Mouse (Mus musculus) heart, embryonic 11.5 days (tissue): ENCODE results near the gene Odf2. TPM values are rescaled to one million over a fixed set of nuclear protein-coding genes. Genes with fewer than 3 reads are reported as not detected.
A peak's percentile ranks its signal among the peaks of the same experiment; 100 is the strongest.
"Not testable (repeated sequence)": the region's sequence is repeated elsewhere in the genome, so short reads cannot be mapped to it uniquely, and the experiment has no call there.

Source experiments
- ATAC-seq: fragments of 200-750 bp; cut with Nextera tagmentation; replicated peaks from 2 replicates; pipeline ENCODE4 v1.8.0; 2017; ENCODE audit warnings: moderate library complexity; ENCODE audit not compliant: insufficient number of reproducible peaks, low FRiP score, low TSS enrichment
- H3K27ac ChIP-seq: fragments of 300-500 bp; sonication (generic); 2 replicates; pipeline ENCODE4 v1.5.1; 2014; ENCODE audit warnings: mild to moderate bottlenecking, low read depth, low read length
- H3K27me3 ChIP-seq: fragments of 300-500 bp; sonication (generic); 2 replicates; pipeline ENCODE4 v1.6.1; 2014; ENCODE audit warnings: mild to moderate bottlenecking, low read length, mixed read lengths; ENCODE audit not compliant: control insufficient read depth, insufficient read depth
- H3K36me3 ChIP-seq: fragments of 300-500 bp; sonication (generic); 2 replicates; pipeline ENCODE4 v1.6.1; 2014; ENCODE audit warnings: mild to moderate bottlenecking, low read length, moderate library complexity, mixed read lengths; ENCODE audit not compliant: control insufficient read depth, insufficient read depth
- H3K4me1 ChIP-seq: fragments of 300-500 bp; sonication (generic); 2 replicates; pipeline ENCODE4 v1.6.1; 2014; ENCODE audit warnings: low read length; ENCODE audit not compliant: control insufficient read depth, insufficient read depth
- H3K4me2 ChIP-seq: fragments of 300-500 bp; sonication (generic); 2 replicates; pipeline ENCODE4 v1.6.1; 2014; ENCODE audit warnings: mild to moderate bottlenecking, moderate library complexity
- H3K4me3 ChIP-seq: fragments of 300-500 bp; sonication (generic); 2 replicates; pipeline ENCODE4 v1.5.1; 2014; ENCODE audit warnings: low read depth, low read length
- H3K9ac ChIP-seq: fragments of 300-500 bp; sonication (generic); 2 replicates; pipeline ENCODE4 v1.6.1; 2014; ENCODE audit warnings: mild to moderate bottlenecking, low read depth, low read length, moderate library complexity
- H3K9me3 ChIP-seq: fragments of 300-500 bp; sonication (generic); replicated peaks from 2 replicates; pipeline ENCODE4 v1.6.1; 2016; ENCODE audit warnings: low read length; ENCODE audit not compliant: control insufficient read depth
- WGBS: fragments of 180-500 bp; shearing (Covaris S2); extraction: QIAGEN DNeasy Blood & Tissue Kit; methylation state at CpG from one replicate; pipeline ENCODE4 v1.1.7; 2014; ENCODE audit not compliant: insufficient replicate concordance; 5-methylcytosine and 5-hydroxymethylcytosine counted together
- polyA plus RNA-seq: library from polyadenylated mRNA; unstranded; fragments of >200 nt; fragmentation: Nextera tagmentation; extraction: Ambion mirVana; gene quantifications from 2 replicates; pipeline ENCODE4 v1.2.1, GENCODE M21; 2014

The Odf2 gene
- polyA plus RNA-seq, 1 experiment from 2014 or later: 62.0 TPM

- not testable (repeated sequence) for H3K4me1 ChIP-seq, H3K27me3 ChIP-seq, ATAC-seq, H3K27ac ChIP-seq, H3K4me2 ChIP-seq, H3K9ac ChIP-seq, H3K4me3 ChIP-seq, H3K9me3 ChIP-seq
- peaks cover 34% of the 10 kb centered on the region for H3K36me3 ChIP-seq
- 75% methylated on average over 2 of the region's 2 CpGs for WGBS
These were observed 19.1 kb downstream of the Odf2 start for GRCm38 (mm10) chr2:29908171-29908570.

GRCm38 (mm10) chr2:29910042-29910441 lies 21.0 kb downstream of the Odf2 start:
- H3K27ac ChIP-seq: no peak overlapping the region
- WGBS: 72% methylated on average over 2 of the region's 2 CpGs

GRCm38 (mm10) chr2:29917621-29918020 lies 28.6 kb downstream of the Odf2 start:
- Histone ChIP-seq H3K27ac (no peak overlapping the region), H3K4me1 (no peaks in the 10 kb centered on the region), H3K36me3 (peaks cover 40% of the 10 kb centered on the region), H3K4me2 (no peak overlapping the region), H3K27me3 (no peaks in the 10 kb centered on the region), H3K9ac (no peak overlapping the region), H3K4me3 (no peak overlapping the region), H3K9me3 (no peaks in the 10 kb centered on the region)
- WGBS: 84% methylated on average over 11 of the region's 11 CpGs
- no peak for ATAC-seq

More at GRCm38 (mm10) chr2:29910042-29910441, 21.0 kb downstream of the Odf2 start:
- no peaks in the 10 kb centered on the region for H3K4me1 ChIP-seq
- no peak overlapping the region for H3K4me3 ChIP-seq
- ATAC-seq: no peak
- no peak overlapping the region for H3K4me2 ChIP-seq
- no peaks in the 10 kb centered on the region for H3K9me3 ChIP-seq
- H3K9ac ChIP-seq: no peak overlapping the region
- H3K36me3 ChIP-seq: peaks cover 31% of the 10 kb centered on the region
- H3K27me3 ChIP-seq: no peaks in the 10 kb centered on the region

- no peak for ATAC-seq
- 62% methylated on average over 11 of the region's 11 CpGs for WGBS
- no peak overlapping the region for H3K27ac ChIP-seq
- no peaks in the 10 kb centered on the region for H3K4me1 ChIP-seq
- peaks cover 52% of the 10 kb centered on the region for H3K36me3 ChIP-seq
- H3K4me2 ChIP-seq: no peak overlapping the region
- no peaks in the 10 kb centered on the region for H3K27me3 ChIP-seq
- no peak overlapping the region for H3K4me3 ChIP-seq
- H3K9ac ChIP-seq: no peak overlapping the region
- no peaks in the 10 kb centered on the region for H3K9me3 ChIP-seq
These were observed 33.0 kb downstream of the Odf2 start for GRCm38 (mm10) chr2:29922011-29922410.

DNA sequence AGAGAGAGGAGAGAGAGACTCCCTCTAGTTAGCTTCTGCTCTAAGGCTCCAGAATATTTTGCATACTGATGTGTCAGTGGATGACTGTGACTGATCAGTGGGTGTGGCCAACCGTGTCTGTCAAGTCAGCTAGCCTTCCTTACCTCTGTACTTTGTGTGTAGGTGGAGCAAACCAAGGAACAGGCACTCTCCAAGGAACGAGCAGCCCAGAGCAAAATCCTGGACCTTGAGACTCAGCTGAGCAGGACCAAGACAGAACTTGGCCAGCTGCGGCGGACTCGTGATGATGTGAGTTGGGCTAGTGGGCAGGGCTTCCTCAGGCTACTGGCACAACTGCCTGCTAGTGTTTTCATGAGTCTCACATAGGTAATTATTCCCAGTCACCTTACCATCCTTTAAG lies 37.5 kb downstream of the Odf2 start:
- WGBS: 84% methylated on average over 5 of the region's 5 CpGs

DNA sequence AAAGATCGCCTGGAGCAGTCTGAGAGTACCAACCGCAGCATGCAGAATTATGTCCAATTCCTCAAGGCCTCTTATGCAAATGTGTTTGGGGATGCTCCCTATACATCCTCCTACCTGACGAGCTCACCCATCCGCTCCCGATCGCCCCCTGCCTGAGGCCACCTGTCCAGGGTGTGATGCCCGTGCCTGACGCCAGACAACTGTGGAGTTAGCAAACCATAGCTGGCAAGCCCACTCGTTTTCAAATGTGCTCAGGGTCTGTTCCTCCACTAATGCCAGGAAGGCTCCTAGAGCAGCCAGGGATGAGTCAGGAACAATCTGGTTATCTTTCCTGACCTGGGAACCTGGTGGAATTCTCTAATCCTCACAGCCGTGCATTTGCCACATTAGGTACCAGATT lies 41.5 kb downstream of the Odf2 start:
- H3K4me2 ChIP-seq: no peak overlapping the region
- H3K4me1 ChIP-seq: no peaks in the 10 kb centered on the region
- WGBS: 89% methylated on average over 10 of the region's 10 CpGs
- no peaks in the 10 kb centered on the region for H3K27me3 ChIP-seq
- H3K9ac ChIP-seq: no peak overlapping the region
- no peaks in the 10 kb centered on the region for H3K9me3 ChIP-seq
- no peak for ATAC-seq
- no peak overlapping the region for H3K27ac ChIP-seq
- H3K36me3 ChIP-seq: peaks cover 35% of the 10 kb centered on the region
- H3K4me3 ChIP-seq: no peak overlapping the region

More for the DNA sequence above, 37.5 kb downstream of the Odf2 start:
- Histone ChIP-seq H3K9me3 (no peaks in the 10 kb centered on the region), H3K4me3 (no peak overlapping the region), H3K36me3 (peaks cover 61% of the 10 kb centered on the region), H3K9ac (no peak overlapping the region), H3K27me3 (no peaks in the 10 kb centered on the region), H3K4me2 (no peak overlapping the region), H3K4me1 (no peaks in the 10 kb centered on the region), H3K27ac (no peak overlapping the region)
- ATAC-seq: no peak

GRCm38 (mm10) chr2:29931194-29931593 lies 42.2 kb downstream of the Odf2 start:
- Histone ChIP-seq H3K27me3 (no peaks in the 10 kb centered on the region), H3K9ac (no peak overlapping the region), H3K9me3 (no peaks in the 10 kb centered on the region), H3K27ac (no peak overlapping the region), H3K4me1 (no peaks in the 10 kb centered on the region), H3K4me2 (no peak overlapping the region), H3K36me3 (peaks cover 28% of the 10 kb centered on the region), H3K4me3 (no peak overlapping the region)
- ATAC-seq: no peak
- 87% methylated on average over 6 of the region's 6 CpGs for WGBS

- peak; percentile 91 for ATAC-seq
- Histone ChIP-seq H3K9ac (peak within 1 kb of the TSS; percentile 78), H3K9me3 (no peaks in the 10 kb centered on the region), H3K4me1 (no peaks in the 10 kb centered on the region), H3K4me2 (peak within 1 kb of the TSS; percentile 74), H3K27me3 (no peaks in the 10 kb centered on the region), H3K36me3 (peaks cover 15% of the 10 kb centered on the region), H3K4me3 (peak within 1 kb of the TSS; percentile 83), H3K27ac (peak within 1 kb of the TSS; percentile 76)
- 3% methylated on average over 44 of the region's 44 CpGs for WGBS
These were observed 46.0 kb downstream of the Odf2 start, which contains the start of gene Gle1 for GRCm38 (mm10) chr2:29934906-29935599. Gene Gle1, plus strand, starts transcription at chr2:29935426.

GRCm38 (mm10) chr2:29940073-29940472 lies 51.1 kb downstream of the Odf2 start:
- ATAC-seq: no peak
- Histone ChIP-seq H3K4me2 (no peak overlapping the region), H3K9ac (no peak overlapping the region), H3K9me3 (no peaks in the 10 kb centered on the region), H3K4me3 (no peak overlapping the region), H3K27ac (no peak overlapping the region), H3K36me3 (peaks cover 24% of the 10 kb centered on the region), H3K4me1 (peaks cover 5% of the 10 kb centered on the region; the same call in 1 of the 2 replicates), H3K27me3 (no peaks in the 10 kb centered on the region)
- WGBS: 90% methylated on average over 9 of the region's 9 CpGs
